Mouse (Mus musculus): ENCODE results near the gene Cxadr.
"Not testable (repeated sequence)": the region's sequence is repeated elsewhere in the genome, so short reads cannot be mapped to it uniquely, and the experiment has no call there.

Gene Cxadr

DNA sequence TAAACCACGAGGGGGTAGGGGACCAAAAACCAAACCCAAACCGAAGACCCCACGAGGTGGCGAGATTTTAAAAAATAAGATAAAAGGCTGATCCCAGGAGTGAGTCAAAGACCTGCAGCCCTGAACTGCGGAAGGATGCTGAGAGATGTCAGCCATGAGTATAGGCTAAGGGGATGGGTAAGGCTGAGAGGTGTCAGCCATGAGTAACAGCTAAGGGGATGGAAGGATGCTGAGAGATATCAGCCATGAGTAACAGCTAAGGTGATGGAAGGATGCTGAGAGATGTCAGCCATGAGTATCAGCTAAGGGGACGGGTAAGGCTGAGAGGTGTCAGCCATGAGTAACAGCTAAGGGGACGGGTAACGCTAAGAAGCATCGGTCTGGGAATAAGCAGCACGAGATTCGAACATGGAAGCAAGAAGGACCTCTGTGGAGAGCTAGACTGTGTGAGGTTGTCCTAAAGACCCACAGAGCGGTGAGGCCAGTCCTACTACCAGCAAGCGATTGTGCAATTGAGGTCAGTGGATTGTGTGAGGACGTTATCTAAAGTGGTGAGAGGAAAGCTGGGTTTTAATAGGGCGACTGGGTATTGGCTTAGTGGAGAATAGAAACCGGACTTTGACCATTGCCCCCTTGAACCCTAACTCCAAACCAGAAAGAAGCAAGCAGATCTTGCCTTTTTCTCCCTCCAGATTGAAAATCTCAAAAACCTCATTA is 6.3 kb downstream of the Cxadr start:
- DNase-seq = no peak

DNA sequence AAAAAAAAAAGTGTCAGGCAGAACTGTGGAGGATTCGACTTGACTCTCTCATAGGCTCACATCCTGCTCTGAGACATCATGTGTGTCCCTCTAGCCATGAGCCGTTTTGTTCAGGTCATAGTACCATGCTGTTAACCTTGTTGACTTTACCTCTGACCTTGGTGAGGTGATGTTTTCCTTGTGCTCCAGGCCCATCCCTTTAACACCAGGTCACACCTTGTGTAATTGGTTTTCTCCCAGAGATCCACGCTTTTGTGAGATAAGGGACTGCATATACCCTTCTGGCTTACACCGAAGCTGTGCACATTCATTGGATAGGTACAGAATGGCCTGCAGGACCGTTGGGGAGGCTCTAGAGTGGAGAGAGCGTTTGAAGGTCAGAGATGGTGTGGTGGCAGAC is 8.0 kb downstream of the Cxadr start:
- DNase-seq = no peak

DNA sequence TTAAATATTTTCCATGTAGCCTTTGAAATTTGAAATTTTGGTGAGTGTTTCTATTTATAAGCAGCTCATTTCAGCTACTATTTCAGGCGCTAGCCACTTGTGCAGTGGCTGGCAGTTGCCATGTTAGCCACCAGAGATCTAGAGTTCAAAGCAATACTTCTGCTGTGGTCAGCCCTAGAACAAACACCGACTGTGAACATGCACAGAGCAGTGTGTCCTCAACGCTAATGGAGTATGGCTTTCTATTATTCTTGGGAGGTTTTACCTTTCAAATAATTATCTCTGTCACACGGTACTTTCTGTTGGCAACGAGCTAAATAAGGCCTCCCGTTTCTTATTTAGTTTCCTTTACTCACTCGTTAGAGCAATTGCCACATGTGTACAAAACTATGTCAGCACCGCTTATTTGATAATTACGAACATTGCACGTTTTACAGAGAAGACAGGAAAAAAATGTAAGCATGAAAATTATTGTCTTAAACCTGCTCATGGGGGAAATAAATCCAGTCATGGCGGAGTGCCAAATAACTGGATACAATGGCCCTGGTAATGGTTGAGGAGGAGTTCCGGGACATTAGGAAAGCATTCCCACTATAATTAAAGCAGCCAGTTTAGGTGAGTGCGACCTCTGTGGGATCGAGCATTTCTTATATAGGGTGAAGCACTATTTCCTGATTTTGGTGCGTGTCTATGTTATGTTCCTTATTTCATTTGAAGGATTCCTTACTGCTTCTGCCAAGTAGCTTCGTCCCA is 12.0 kb downstream of the Cxadr start:
- DNase-seq = no peak

DNA sequence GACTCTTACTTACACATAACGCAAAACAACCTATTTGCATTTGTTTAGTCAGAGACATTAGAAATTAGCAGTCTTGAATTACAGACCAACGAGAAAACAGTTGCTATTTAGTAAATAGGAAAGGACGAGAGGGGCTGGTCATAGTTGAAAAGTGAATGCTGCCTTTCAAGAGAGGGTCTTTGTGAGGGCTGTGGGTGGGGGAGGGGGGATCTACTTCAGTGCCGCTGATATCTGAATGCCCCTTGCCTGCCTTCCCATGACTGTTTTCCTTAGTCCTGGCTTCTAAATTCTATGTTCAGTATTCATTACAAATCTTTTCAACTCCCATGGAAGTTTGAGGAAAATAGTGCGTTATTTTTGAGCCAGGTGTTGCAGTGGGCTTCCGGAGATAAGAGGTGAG is 12.7 kb downstream of the Cxadr start:
- no peak for DNase-seq

DNA sequence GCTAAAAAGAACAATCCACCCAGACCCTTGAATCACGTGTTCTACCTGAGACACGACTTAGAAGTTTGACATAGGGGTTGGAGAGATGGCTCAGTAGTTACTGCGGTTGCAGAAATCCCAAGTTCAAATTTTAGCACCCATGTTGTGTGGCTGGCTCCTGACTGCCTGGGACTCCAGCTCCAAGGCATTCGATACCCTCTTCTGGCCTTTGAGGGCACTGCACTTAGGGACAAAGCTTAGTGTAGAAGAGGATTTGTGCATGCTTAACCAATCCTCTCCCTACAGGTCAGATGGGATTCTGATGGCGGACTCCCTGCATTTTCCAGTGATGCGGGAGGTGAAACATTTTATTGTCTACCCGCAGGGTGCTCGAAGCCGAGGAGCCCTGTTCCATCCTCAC is 15.6 kb downstream of the Cxadr start:
- DNase-seq = peak; percentile 59

DNA sequence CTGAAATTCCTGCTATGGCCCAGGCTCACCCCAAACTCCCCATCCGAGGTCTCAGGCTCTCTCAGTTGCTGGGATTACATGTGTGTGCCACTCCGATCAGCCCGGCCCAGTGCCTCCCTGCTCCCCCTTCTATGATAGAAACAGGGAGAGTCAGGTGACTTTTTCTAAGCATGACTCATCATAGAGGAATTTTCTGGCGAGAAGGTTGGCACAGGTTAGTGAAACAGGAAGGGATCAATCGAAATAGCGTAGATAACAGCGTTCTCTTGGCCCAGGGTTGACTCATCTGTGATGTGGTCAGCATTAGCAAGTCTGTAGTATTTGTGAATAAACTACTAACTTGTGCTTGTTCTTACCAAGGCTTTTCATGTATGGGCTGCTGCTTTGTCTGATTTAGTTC is 16.7 kb downstream of the Cxadr start:
- no peak for DNase-seq

DNA sequence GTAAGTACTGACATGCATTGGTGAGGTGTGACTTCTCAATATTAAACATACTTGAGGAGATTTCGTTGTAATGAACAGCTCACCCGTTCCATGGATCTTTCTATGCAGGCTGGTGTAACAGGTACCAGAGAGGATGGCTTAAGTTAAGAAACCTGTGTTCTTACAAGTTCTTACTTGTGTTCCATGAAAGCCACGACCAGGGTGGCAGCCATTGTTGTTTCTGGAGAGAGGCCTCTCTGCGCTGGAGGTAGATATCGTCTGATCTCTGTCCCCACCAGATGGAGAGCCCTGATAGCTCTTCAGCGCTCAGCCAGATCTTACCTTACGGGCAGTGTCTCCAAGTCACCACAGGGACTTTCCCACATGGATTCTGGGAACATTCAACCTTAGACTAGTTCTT is 18.4 kb downstream of the Cxadr start:
- DNase-seq = no peak

DNA sequence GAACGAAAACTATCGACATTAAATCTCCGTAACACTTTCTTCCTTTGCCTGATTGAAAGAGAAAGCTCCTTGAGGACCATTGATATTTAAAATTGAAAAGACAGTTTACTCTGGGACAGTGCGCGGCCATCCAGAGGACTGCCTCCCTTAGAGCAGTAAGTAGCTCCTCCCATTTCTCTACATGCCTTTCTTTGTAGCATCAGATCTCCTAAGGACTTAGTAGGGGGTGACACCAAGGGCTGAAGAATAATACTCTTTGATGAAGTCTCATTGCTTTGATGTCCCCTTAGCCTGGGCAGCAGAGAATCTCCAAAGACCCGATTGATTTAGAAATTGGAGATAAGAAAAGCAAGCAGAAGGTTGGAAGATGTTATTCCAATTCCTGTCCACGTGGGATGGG is 20.3 kb downstream of the Cxadr start:
- no peak for DNase-seq

DNA sequence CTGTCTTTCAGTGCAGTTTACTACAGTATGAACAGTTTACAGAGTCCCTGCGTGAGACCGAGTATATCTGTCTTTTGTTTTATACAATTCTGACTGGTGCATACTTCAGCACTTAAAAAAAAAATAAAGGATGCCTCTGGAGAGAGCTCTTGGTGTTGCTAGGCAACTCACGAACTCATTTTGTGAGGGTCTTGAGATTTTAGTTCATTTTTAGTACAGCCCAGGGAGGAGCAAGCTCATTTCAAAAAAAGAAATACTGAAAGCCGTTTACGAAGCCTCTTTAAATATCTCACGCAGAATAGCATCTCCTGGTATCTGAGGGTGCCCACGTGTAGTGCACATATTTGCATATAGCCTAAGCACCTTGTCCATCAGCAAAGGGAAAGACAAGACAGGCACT is 20.9 kb downstream of the Cxadr start:
- DNase-seq = no peak

DNA sequence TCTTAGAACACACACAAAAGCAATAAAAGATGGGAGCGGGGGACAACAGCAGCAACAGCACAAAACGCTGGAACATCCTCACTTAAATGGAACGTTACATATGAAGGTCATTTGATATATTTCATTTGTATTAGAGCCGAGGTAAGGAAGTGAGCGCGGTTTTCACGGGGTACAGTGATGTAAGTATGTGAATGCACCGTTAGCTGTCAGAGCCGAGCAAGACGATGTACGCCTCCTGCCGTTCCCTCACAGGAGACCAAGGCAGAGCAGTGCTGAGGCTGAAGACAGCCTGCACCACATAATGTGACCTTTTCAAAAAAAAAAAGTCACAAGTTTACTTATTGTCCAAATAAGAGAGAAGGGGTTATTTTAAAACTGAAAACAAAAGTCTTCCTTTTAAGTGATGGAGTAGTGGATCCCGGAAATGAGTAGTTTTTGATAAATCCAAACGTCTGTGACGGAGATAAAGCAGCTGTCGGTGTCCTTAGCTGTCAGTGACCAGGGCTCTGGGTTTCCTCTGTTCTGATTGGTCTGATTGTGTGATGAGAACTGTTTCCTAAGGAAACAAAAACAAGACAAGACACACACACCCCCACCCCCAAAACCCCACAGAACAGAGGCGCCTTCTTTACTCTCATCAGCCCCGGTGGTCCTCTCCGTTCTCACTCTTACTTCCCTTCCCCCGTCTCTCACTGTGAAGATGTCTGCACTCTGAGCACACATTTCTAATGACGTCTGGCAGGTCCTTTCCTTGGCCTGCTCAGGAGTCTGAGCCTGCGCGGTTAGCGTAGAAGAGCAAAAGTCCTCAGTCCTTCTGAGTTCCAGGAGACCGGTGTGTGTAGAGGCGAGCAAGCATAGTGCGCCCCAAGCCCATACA is 24.9 kb downstream of the Cxadr start:
- DNase-seq = no peak

DNA sequence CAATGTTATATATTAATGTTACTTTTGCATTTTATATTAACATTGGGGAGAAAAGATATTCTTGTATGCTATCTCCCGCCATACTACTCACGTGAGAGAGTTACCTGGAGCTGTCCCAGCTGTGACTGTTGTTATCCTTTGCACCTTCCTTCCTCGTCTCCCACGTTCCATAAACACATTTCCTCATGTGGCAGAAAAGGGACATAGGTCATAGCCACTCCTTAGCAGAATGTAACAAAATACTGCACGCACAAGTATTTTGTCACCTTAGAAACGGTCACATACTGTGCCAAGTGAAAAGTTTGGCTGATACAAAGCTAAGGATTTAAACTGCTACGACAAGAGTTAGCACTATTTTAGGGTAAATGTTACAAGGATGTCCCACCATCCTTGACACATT is 26.3 kb downstream of the Cxadr start:
- no peak for DNase-seq

DNA sequence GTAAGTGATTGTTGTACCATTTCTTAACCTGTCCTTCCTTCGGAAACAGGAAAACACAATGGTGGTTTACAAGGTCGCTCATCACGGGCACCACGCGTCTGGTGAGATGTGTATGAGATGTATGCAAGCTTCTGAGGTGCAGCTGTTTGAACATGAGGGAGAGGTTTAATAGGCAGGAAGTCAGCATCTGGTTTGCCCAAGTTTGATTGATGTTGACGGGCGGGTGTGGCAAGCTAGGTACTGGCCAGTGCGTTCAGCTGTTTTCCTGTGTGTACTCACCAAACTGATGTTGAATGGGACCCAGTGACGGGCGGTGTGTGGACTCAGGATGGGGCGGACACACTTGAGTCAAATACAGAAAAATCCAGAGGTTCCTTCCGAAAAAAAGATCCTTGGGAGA is 26.7 kb downstream of the Cxadr start:
- DNase-seq = no peak

DNA sequence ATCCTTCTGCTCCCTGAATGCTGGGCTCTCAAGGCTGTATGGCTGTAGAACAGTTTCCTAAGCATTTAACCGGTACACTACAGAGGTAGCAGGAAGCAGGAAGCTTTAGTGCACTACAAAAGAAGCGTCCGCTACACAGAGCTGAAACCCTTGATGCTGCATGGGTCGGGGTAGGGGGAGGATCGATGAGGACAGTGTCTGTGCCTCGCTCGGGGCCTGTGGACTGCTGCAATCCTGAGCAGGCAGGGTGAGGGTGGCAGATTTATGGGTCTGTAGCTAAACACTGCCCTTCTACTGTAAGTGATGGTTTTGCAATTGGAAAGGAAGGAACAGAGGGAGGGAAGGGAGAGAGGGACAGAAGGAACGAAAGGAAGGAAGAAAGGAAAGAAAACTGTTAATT is 35.9 kb downstream of the Cxadr start:
- no peak for DNase-seq

DNA sequence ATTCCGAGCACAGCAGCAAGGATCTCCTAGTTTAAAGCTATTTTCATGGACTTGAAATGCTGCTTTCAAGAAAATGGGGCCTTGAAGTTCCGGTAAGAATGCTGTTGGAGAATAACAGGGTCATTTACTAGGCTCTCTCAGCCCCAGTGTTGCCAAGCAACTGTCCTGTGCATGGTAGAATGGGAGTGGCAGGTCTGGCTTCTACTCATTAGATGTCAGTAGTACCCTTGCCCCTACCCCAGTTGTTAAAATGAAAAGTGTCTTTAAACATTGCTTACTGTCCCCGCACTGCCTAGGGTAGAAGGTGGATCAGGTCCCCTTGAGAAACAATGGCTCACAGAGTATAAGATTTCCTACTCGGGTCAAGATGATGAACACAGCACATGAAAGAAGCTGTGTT is 40.1 kb downstream of the Cxadr start:
- DNase-seq = no peak

DNA sequence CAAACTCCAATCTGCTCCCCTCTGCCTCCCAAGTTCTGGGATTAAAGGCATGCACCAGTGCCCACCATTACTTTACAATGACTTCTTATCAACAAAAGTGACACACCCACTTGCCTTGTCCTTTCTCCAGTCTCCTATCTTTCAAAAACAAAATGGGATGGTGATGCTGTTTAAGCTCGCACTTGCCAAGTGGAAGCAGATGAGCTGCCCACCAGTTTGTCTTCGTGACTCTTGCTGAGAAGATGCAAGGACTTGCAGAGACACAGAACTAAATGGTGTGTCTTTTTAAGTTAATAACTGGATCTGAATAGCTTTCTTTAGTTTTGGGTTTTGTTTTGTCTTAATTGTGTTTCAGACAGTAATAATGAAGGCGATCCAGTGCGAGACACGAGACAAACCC is 41.5 kb downstream of the Cxadr start:
- DNase-seq = no peak

DNA sequence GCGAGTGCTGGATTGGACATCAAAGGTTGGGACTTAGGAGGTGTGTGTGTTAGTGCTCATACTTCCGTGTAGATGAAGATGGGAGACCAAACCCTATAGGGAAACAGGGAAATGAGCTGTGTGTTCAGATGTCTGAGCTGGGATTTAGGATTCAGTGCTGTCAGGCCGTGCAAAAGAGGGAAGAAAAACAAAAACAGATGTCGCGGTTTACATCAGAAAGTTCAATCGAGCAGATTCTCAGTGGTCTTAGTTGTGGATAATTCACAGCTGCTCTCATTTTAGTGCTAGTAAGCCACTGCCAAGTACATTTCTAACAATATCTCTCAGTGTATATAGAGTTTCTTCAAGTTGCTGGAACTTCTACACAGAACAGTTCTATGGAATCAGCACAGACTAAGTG is 42.5 kb downstream of the Cxadr start:
- DNase-seq = no peak

DNA sequence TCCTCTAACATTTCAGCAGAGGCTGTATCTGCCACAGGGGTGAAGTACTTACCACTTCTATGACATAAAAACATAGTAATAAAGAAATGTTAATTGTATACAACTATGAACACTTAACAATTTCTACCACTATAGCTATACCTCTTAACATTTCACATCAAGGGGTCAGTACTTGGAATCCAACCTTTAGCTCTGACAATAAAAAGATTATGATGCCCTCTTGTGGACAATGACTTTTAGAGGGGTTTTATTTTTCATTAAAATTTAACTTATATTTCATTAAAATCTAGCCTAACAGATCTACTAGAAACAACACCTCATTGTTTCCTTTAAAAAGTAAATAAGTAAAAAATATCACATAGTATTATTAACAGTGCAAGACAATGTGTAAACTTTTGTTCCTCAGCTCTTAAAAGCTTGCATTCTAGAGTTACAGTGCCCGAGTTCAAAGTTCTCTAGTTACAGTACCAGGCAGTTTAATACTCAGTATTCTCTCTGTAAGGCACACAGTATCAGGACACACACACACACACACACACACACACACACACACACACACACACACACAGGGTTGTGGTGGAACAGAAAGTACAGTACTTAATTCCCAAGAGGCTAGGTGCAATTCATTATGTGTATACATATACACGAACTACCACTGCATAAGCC is 45.5 kb downstream of the Cxadr start:
- DNase-seq = no peak

DNA sequence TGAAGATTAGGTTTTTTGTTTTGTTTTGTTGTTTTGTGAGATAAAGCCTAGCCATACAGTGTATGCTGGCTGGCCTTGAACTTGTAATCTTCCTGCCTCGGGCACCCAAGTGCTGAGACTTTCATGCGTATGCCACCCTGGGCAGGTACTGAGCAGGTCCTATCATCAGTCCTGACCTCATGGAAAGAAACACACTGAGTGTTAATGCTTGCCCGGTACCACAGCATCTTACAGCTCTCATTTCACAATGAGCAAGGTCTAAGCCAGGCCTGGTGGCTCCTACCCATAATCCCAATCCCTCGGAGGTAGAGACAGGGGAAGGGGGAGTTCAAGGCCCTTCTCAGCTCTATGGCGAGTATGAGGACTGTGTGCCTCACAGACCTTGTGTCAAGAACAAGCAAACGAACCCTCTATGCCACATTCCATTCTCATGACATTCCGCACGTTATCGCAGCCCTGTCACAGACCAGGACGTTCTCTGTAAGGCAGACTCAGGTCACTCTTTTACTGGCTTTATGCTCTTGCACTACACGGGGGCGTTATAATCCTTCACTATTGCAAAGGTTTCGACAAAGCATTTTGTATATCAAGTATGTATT is 46.1 kb downstream of the Cxadr start:
- no peak for DNase-seq

DNA sequence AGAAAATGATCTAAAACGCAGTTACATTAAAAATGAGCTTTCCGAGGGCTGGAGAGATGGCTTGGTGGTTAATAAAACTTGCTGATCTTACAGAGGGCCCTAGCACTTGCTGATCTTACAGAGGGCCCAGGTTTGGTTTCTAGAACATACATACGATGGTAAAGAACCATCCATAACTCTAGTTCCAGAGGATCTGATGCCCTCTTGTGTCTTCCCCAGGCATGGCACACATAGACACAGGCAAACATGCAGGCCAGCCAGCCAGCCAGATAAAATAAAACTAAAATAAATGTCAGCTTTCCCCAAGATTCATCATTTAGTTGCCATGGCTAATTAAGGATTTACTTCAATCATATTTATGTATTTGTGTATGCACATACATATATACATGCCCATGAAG is 56.5 kb downstream of the Cxadr start:
- DNase-seq = no peak

DNA sequence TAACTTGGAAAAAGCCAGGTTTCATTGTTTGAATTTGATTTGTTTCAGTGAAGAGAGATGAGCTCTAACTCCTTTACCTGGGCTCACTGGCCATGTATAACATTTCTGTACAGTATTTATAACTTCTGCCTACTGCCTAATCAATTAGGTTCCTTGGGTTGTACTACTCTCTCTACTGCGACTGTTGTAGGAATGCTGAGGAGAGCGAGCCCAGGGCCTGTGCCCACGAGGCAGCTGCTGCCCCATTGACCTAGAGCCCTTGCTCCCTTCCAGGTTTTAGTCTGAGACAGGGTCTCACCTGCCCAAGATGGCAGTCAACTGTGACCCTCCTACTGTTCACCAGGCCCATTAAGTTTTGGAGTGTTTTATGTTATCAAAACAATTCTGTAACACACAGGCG is 60.2 kb downstream of the Cxadr start:
- no peak for DNase-seq

DNA sequence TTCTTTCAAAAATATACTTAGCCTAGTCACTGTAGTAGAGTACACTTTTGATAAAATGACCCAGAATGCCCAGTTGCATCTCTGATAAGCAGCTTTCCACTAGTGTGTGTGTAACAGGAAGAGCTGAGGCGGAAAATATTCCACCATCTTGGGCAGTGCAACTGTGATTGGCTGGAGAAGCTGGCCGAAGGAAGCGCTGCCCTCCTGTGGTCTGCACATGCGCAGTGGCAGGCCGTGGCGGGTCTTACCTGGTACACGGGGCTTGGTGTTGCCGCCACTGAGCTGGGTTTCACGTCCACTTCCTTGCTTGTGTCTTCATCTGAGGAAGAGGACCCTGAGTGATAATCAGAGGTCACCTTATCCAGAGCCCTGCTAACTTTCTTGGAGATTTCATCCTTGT is 63.3 kb downstream of the Cxadr start:
- DNase-seq = not testable (repeated sequence)

DNA sequence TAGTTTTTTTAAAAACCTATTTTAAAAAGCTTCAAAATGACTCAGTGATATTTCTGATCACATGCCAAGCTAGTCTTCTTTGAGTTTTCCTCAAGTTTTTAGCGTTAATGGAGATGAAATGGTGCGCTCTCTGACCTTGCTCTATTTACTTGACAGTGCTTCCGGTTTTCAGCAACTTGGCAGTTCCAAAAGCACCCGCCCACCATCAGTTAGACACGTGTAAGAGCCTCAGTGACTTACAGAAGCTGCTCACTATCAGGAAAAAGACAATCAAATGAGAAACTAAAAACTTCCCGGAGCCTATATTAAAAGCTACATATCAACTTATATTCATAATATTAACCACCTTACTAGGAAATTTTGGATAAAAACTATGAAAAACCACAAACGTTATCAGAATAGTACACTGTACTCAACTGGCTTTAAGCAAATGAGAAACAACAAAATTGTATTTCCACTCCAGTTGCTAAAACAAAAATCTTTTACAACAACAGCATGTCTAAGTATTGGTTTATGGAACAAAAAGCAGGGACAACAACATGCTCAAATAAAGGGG is 70.3 kb downstream of the Cxadr start:
- DNase-seq = no peak

DNA sequence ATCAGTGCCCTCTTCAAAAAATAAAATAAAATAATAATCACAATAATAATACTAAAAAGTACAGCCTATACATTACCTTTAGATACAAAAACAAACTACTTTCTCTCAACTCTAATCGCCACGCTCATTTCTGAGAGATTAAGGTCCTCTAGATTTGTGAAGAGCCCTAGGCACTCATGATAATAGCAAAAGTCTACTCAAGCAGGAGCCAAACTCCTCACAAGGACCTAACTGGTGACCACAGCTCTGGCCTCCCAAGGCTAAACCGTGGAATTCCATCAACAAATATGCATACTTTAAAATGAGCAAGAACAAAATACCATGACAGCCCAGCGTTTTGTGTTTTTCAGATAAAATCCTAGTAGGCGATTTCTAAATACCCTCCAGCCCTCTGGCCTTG is 71.5 kb downstream of the Cxadr start:
- DNase-seq = no peak

Data from kidney, adult 18-20 months (tissue).